21 mouse cellular contexts compared by ENCODE assay signal in the genomic region with DNA sequence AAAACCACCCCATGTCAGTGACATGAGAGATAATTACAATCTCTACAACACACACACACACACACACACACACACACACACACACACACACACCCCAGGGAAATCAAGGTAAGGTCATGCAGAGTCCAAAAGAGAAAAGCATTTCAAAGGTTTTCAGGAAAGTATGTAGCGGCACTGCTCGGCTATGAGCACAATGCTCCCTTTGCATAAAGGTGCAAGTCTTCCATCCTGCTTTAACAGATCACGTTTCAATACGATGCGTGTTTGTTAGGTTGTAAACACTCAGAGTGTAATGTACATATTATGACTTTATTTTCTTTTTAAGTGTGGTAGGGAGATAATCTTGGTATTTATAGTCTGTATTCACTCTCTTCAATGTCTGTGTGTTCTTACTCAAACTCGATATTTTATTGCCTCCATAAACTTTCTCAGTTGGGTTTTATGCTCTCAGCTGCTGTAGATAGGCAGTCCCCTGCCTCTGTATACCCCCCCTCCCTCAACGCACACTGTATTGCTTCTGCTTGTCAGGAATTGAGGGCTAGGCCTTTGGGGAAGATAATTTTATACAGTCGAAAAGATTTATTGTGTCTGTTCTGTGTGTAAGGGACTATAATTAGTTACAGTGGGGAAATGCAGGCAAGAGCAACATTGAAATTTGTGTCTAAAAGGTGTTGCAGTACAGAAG. TPM values are rescaled to one million over a fixed set of nuclear protein-coding genes. Genes with fewer than 3 reads are reported as not detected.
A peak's percentile ranks its signal among the peaks of the same experiment; 100 is the strongest.
DNase-seq lines count a peak whose midpoint lies in the region; ATAC-seq and TF ChIP-seq lines count a peak whose summit lies in the region.
"Had no signal": no experiment of that assay in that cellular context is flagged by ENCODE, and none has a peak within 500 bp of the region (broad histone marks: within the 10 kb centered on the region; RNA-seq: fewer than 3 reads in every experiment).

No protein-coding gene starts in this region.

- no peak overlapping the region for H3K4me2 ChIP-seq in kidney, embryonic 14.5 days (replicated peaks; ENCODE audit: low read depth, low read length)
- H3K4me2 ChIP-seq in limb, embryonic 14.5 days (replicated peaks; ENCODE audit: low read depth, low read length, severe bottlenecking): no peak overlapping the region
- H3K4me2 ChIP-seq in neural tube, embryonic 13.5 days: no peak overlapping the region
- H3K4me2 ChIP-seq: forebrain, embryonic 13.5 days; heart, embryonic 11.5 days; heart, embryonic 15.5 days had no signal

- no peak for DNase-seq in kidney, adult 2 months
- DNase-seq in limb, embryonic 14.5 days (ENCODE audit: low spot score): no peak
- no peak for DNase-seq in limb, embryonic 10.5 days (ENCODE audit: low spot score)
- DNase-seq in urinary bladder, adult 2 months (ENCODE audit: low spot score): no peak
- no peak for DNase-seq in layer of hippocampus, postnatal 10 days (ENCODE audit: low spot score in 2 of 2)
- DNase-seq: adrenal gland, adult 8-10 months; adrenal gland, postnatal 36 days; B cell, adult 2 months; cerebellum, adult 2 months; cerebellum, postnatal 10 days; forebrain, postnatal 0 days; gastrocnemius, postnatal 14 days; heart, adult 2 months had no signal

- no peaks in the 10 kb centered on the region; the same call in 1 of the 2 replicates for H3K36me3 ChIP-seq in kidney, embryonic 14.5 days (ENCODE audit: control insufficient read depth, insufficient read depth, low read length)
- H3K36me3 ChIP-seq in kidney, adult 2 months (ENCODE audit: control insufficient read depth, insufficient read depth, low read length): no peaks in the 10 kb centered on the region
- peaks cover 9% of the 10 kb centered on the region; the same call in 1 of the 2 replicates for H3K36me3 ChIP-seq in limb, embryonic 14.5 days (ENCODE audit: control insufficient read depth, insufficient read depth, low read length)
- H3K36me3 ChIP-seq in limb, embryonic 10.5 days: peaks cover 3% of the 10 kb centered on the region; the same call in 1 of the 2 replicates
- peaks cover 33% of the 10 kb centered on the region for H3K36me3 ChIP-seq in neural tube, embryonic 13.5 days
- H3K36me3 ChIP-seq: G1E had no signal

- no peak for TF ChIP-seq POLR2A in kidney, adult 2 months (IDR thresholded peaks at IDR 0.05; ENCODE audit: low read depth, low read length)
- no peak for TF ChIP-seq POLR2A in limb, embryonic 14.5 days (IDR thresholded peaks at IDR 0.05; ENCODE audit: borderline replicate concordance, extremely low read depth, insufficient read depth, insufficient read length)

- peak; percentile 47; the same call in 1 of the 2 replicates for ATAC-seq in kidney, embryonic 14.5 days (ENCODE audit: low FRiP score, low TSS enrichment)
- peak; percentile 41; the same call in 1 of the 2 replicates for ATAC-seq in limb, embryonic 14.5 days (ENCODE audit: low FRiP score, low read depth)
- ATAC-seq in neural tube, embryonic 13.5 days (ENCODE audit: low read depth): peak; percentile 86
- ATAC-seq: CD4-positive, CD25-positive, alpha-beta regulatory T cell, adult 4 months; forebrain, embryonic 13.5 days; forebrain, postnatal 0 days had no signal

- H3K9ac ChIP-seq in kidney, embryonic 14.5 days (ENCODE audit: low read depth, low read length): no peak overlapping the region
- no peak overlapping the region for H3K9ac ChIP-seq in limb, embryonic 14.5 days (ENCODE audit: low read depth, low read length, severe bottlenecking)
- no peak overlapping the region for H3K9ac ChIP-seq in neural tube, embryonic 13.5 days
- H3K9ac ChIP-seq: forebrain, embryonic 13.5 days; forebrain, postnatal 0 days; heart, embryonic 15.5 days had no signal

- TF ChIP-seq CTCF in kidney, adult 2 months (conservative IDR thresholded peaks at IDR 0.05; ENCODE audit: insufficient read depth, insufficient read length, low read depth, low read length): no peak

- no peaks in the 10 kb centered on the region for H3K27me3 ChIP-seq in kidney, embryonic 14.5 days (ENCODE audit: control insufficient read depth, insufficient read depth, low read length)
- H3K27me3 ChIP-seq in kidney, adult 2 months (replicated peaks; ENCODE audit: control insufficient read depth, insufficient read depth, low read length): no peaks in the 10 kb centered on the region
- no peaks in the 10 kb centered on the region for H3K27me3 ChIP-seq in limb, embryonic 14.5 days (ENCODE audit: control insufficient read depth, insufficient read depth, low read length)
- no peaks in the 10 kb centered on the region for H3K27me3 ChIP-seq in limb, embryonic 10.5 days (ENCODE audit: low read depth, poor library complexity, severe bottlenecking)
- no peaks in the 10 kb centered on the region for H3K27me3 ChIP-seq in neural tube, embryonic 13.5 days
- H3K27me3 ChIP-seq: forebrain, embryonic 13.5 days; heart, embryonic 15.5 days had no signal

- WGBS in kidney, embryonic 14.5 days: 55% methylated on average over 8 of the region's 8 CpGs
- 69% methylated on average over 8 of the region's 8 CpGs for whole genome bisulfite sequencing in kidney, adult 2 months
- WGBS in limb, embryonic 14.5 days: 14% methylated on average over 8 of the region's 8 CpGs
- 79% methylated on average over 8 of the region's 8 CpGs for WGBS in limb, embryonic 10.5 days
- 45% methylated on average over 8 of the region's 8 CpGs for WGBS in neural tube, embryonic 13.5 days

- 0 out of 2 replicates have a peak, but pooled peaks cover 6% of the 10 kb centered on the region for H3K4me1 ChIP-seq in kidney, embryonic 14.5 days (ENCODE audit: control insufficient read depth, insufficient read depth, low read length)
- peaks cover 3% of the 10 kb centered on the region; the same call in 1 of the 2 replicates for H3K4me1 ChIP-seq in kidney, adult 2 months (ENCODE audit: control insufficient read depth, insufficient read depth, low read length)
- H3K4me1 ChIP-seq in limb, embryonic 14.5 days (ENCODE audit: control insufficient read depth, insufficient read depth, low read length): peaks cover 7% of the 10 kb centered on the region
- H3K4me1 ChIP-seq in limb, embryonic 10.5 days: peaks cover 33% of the 10 kb centered on the region
- H3K4me1 ChIP-seq in neural tube, embryonic 13.5 days (replicated peaks): peaks cover 14% of the 10 kb centered on the region

- no peak overlapping the region for H3K27ac ChIP-seq in kidney, embryonic 14.5 days (ENCODE audit: low read depth, low read length)
- H3K27ac ChIP-seq in kidney, adult 2 months (ENCODE audit: insufficient read depth, low read depth, low read length): no peak overlapping the region
- no peak overlapping the region for H3K27ac ChIP-seq in limb, embryonic 14.5 days (replicated peaks; ENCODE audit: low read depth, low read length)
- no peak overlapping the region for H3K27ac ChIP-seq in limb, embryonic 10.5 days
- H3K27ac ChIP-seq in neural tube, embryonic 13.5 days (replicated peaks): peak overlapping the region; percentile 55; the same call in 1 of the 2 replicates
- H3K27ac ChIP-seq: embryonic facial prominence, embryonic 10.5 days; forebrain, embryonic 13.5 days; heart, adult 2 months; heart, embryonic 15.5 days had no signal

- H3K9me3 ChIP-seq in kidney, embryonic 14.5 days (ENCODE audit: control insufficient read depth, low read length): no peaks in the 10 kb centered on the region
- H3K9me3 ChIP-seq in limb, embryonic 14.5 days (ENCODE audit: control insufficient read depth, low read length): no peaks in the 10 kb centered on the region
- H3K9me3 ChIP-seq in limb, embryonic 10.5 days (replicated peaks): no peaks in the 10 kb centered on the region
- H3K9me3 ChIP-seq in neural tube, embryonic 13.5 days: no peaks in the 10 kb centered on the region
- H3K9me3 ChIP-seq: embryonic facial prominence, embryonic 10.5 days; forebrain, embryonic 13.5 days; heart, embryonic 15.5 days had no signal

- no peak overlapping the region for H3K4me3 ChIP-seq in kidney, embryonic 14.5 days (ENCODE audit: low read length)
- H3K4me3 ChIP-seq in kidney, adult 2 months (ENCODE audit: insufficient read depth, low read depth, low read length): no peak overlapping the region
- H3K4me3 ChIP-seq in limb, embryonic 14.5 days (replicated peaks; ENCODE audit: low read length): no peak overlapping the region
- H3K4me3 ChIP-seq in limb, embryonic 10.5 days: no peak overlapping the region
- H3K4me3 ChIP-seq in neural tube, embryonic 13.5 days: no peak overlapping the region
- H3K4me3 ChIP-seq: embryonic facial prominence, embryonic 10.5 days; forebrain, embryonic 13.5 days; heart, adult 2 months; heart, embryonic 15.5 days had no signal

RNA-seq across cellular contexts. Expression of gene Clip4, which starts 55.5 kb away (rescaled TPM):
- polyA plus RNA-seq in kidney, embryonic 14.5 days (2014; fragmentation: Nextera tagmentation; extraction: Ambion mirVana): 6.7 and 7.4 TPM in 2 replicates
- polyA plus RNA-seq in kidney, adult 2 months (2012; rRNA removed): 5.8 and 8.0 TPM in 2 replicates
- 12.2 and 14.7 TPM in 2 replicates for polyA plus RNA-seq in limb, embryonic 14.5 days (2012; rRNA removed)
- polyA plus RNA-seq in limb, embryonic 14.5 days (2014; fragmentation: Nextera tagmentation; extraction: Ambion mirVana): 8.9 and 9.0 TPM in 2 replicates
- 2.0 and 2.3 TPM in 2 replicates for polyA plus RNA-seq in limb, embryonic 10.5 days (2016; fragmentation: Nextera tagmentation; extraction: Ambion mirVana)
- polyA plus RNA-seq in neural tube, embryonic 13.5 days (2015; fragmentation: Nextera tagmentation; extraction: Ambion mirVana): 9.5 and 11.3 TPM in 2 replicates
- polyA plus RNA-seq in urinary bladder, adult 2 months (2012; rRNA removed): 17.5 and 18.9 TPM in 2 replicates
- 10 to 100 TPM; 61.5 to 64.4 TPM for total RNA-seq in layer of hippocampus, postnatal 10 days (2021)
- polyA plus RNA-seq: CD4-positive, CD25-positive, alpha-beta regulatory T cell, adult 4 months; G1E had no signal
